Mouse (Mus musculus): ENCODE results near the gene S100a4.

GRCm38 (mm10) chr3:90605049-90605448 lies 1.5 kb downstream of the S100a4 start:
- TF ChIP-seq POLR2A (IDR thresholded peaks at IDR 0.05; ENCODE audit: borderline replicate concordance, extremely low read depth, insufficient read depth, insufficient read length, poor library complexity, severe bottlenecking) = no peak
- TF ChIP-seq CTCF (IDR thresholded peaks at IDR 0.05; ENCODE audit: borderline replicate concordance, extremely low read depth, insufficient read depth, insufficient read length) = no peak
